Mouse (Mus musculus) kidney, adult 2 months (tissue): ENCODE results near the gene Adsl.

ENCODE experiments used
- CTCF ChIP-seq: fragments of 200-500 bp; conservative IDR thresholded peaks from 2 replicates; pipeline ENCODE4 v1.5.1; 2011; ENCODE audit warnings: low read depth, mild to moderate bottlenecking, control low read depth, low read length, moderate library complexity, mixed read lengths; ENCODE audit not compliant: insufficient read depth, insufficient read length
- POLR2A ChIP-seq: fragments of 200-500 bp; IDR thresholded peaks from one replicate; pipeline ENCODE4 v1.6.1; 2011; ENCODE audit warnings: low read depth, low read length, control low read depth

DNA sequence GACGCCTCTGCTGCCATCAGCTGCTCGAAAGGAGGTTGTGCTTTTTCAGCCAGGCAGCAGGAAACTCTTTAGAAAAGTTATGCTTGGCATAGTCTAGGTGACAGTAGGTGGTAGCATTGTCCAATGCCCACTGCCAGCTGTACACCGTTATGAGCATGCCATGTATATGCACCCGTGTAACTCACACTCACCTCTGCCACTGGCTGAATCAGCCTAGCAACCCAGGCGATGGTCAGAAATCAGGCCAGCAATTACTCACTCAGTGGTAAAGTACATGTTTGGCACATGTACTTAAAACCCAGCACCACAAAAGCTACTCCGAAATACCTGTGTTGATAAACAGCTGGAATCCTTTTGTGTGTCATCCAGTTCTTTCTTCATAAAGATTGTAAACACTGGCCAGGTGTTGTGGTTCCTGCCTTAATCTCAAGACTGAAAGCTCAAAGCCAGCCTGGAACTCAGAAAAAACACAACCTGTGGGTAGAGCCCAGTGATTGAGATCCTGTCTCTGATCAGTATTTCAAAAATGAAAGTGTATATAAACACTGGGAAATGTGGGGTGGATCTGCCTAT, 6.7 kb upstream of the Adsl start:
- no peak for TF ChIP-seq POLR2A
- TF ChIP-seq CTCF: no peak
